Mouse (Mus musculus) embryo, embryonic 11 days (tissue): ENCODE results near the gene Dido1.
A peak's percentile ranks its signal among the peaks of the same experiment; 100 is the strongest.

Experiments
- DNase-seq: peaks from one replicate; pipeline ENCODE4 v3.0.0-alpha.2; 2015

The Dido1 gene

DNA sequence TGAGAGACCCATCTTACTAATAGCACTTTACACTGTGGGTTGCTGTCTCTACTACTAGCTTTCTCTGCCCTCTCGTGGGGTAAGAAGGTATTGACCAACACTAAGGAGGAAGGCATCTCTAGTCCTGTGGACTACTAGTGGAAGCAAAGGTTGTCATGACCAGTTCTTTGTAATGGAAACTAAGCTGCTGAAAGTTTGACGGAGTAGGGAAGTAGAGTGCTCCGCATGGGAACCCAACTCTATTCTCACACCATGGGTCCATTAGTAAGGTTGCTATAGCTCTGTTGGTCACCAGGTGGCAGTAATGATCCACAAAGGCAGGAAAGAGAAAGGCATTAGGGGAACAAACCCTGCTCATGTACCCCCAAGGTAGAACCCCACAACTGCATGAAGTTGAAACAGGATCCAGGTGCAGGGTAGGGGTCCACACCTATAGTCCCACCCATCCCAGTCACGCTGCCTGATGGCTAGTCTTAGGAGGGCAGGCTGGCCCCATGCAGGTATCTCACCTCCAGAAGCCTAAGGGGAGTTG, 31.1 kb downstream of the Dido1 start:
- DNase-seq, result peak; percentile 64

DNA sequence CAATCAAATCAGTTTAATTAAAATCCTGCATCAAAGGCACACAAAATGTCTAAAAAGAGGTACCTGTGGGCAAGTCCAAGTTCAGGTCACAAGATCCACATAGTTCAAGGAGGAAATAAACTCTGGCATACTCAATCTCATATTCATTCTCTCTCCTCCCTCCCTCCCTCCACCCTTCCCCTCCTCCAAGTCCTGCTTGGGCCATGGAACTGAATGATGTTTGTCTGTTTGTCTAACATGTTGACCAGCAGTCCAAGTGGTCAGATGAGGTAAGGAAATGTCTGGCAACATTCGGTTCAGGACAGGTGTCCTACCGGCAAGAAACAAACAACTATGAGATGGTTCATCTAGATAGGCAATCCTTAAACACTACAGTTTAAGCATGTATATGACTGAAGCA, 33.1 kb downstream of the Dido1 start:
- DNase-seq, result no peak

DNA sequence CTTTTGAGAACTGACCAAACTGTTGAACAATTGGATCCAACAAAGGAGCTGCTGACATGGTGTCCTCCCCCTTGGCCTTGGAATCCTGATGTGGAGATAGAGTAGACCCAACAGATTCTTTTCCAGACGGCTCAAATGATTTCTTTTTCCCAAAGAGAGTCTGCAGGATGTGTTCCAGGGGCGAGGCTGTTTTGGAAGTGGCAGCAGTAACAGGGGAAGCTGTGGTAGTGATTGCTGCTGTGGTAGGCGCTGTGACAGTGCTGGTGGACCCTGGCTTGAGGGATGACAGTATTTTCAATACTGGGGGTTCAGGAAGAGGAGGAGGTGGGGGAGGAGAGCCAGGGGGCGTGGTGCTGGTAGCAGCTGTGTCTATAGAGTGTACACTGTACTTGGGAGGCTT, 47.8 kb downstream of the Dido1 start:
- no peak for DNase-seq

DNA sequence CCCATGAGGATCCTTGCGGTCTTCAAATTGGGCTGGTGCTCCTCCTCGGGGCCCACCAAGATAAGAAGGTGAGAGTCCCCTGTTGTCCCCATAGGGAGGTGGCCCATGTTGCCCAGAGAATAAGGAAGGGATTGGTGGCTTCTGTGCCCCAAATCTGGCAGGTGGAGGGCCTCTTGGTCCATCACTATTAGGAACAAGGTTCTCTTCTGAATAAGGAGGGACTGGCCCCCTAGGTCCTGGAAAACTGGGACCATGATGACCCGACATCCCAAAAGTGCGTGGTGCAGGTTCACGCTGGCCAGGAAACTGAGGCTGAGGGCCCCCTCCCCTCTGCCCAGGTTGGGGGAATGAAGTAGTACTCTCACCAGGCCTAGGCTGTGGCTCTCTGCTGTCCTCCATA, 49.3 kb downstream of the Dido1 start:
- no peak for DNase-seq

DNA sequence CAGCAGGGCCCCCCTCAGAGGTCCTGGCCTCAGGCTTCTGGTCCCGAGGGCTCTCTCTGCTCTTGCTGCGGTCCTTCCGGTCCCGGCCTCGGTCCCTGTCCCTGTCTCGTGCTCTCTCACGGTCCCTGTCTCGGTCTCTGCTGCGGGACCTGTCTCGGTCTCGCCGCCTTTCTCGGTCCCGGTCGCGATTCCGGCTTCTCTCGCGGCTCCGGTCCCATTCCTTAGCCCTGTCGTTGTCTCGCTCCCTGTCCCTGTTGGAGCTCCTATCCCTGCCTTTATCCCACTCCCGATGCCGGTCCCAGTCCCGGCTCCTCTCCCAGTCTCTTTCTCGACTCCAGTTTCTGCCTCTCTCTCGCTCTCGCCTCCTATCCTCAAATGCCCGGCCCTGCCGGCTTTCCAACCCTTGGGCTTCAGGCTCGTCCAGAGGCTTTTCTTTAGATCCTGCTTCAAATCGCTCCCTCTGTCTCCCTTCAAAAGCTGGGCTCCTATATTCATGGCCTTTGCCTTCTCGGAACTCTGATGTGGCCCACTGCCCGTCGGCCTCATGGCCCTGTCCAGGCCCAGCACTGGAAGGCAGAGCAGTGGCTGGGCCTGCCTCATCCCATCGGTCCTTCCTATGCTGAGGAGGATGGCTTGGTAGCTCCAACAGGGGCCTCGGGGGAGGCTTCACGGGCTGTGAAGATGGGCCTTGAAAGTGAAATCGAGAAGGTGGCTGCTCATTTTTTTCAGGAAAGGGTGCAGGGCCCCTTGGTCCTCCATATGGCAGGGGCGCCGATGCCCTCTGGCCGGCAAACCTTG, 50.2 kb downstream of the Dido1 start:
- DNase-seq, result peak; percentile 36

DNA sequence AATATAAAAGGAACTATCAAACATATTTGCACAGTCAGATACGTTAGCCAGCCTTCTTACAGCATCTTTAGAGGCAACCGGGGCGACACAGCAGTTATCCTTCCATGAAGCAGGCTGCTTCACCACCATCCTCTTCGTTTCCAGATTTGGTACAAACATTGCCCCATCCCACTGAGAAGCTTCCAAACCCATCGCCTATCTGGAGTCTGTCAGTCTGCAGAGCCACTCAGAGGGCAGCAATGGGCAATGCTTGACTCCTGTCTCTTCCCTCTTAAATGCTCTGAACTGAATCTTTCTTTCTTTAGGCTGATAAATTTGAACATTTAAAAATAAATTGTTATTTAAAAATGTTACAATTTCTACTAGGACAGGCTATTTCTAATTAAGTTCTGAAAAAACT, 51.4 kb downstream of the Dido1 start:
- no peak for DNase-seq

DNA sequence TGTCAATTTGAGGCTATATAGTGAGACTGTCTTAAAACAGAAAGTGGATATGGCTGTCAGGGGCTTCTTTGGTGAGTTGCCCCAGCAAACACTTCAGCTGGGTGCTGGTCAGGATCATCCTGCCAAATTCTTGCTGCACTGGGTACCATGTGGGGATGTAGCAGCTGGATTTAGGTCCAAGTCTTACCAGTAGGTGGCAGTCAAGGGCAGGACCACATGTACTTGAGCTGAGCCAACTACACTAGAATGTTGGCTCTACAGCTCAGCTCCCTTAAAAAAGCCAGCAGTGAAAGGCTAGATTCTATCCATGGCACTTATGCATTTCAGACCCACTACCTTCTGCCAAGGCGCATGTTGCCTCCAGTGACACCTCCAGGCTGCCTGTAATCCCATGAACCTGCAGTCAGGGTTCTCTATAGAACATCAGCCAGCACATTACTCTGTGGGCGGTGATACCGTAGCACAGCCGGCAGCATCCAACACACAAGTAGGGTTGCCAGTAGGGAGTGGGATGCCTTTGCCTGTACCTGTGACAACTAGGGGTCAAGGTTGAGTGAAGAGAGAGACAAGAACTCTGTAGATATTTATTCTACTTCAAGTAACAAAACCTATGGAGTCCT, 52.3 kb downstream of the Dido1 start:
- DNase-seq, result peak; percentile 82

DNA sequence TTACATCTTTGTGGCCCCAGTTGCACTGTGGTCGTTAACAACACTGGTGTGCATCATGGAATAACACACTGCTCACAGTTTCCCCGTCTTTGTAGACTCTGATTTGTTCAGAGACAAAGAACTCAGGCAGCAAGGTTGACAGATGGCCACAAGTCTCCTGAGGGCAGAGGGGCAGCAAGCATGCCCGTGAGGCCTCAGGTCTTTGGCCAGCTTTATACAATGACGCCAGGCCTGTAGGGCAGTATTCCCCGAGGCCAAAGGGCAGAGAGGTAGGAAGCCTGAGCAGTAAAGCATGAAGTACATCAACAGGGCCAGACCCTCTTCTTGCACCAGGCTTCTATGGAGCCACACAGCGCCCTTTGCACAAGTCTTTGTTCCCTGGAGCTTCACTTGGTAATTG, 54.6 kb downstream of the Dido1 start:
- no peak for DNase-seq

DNA sequence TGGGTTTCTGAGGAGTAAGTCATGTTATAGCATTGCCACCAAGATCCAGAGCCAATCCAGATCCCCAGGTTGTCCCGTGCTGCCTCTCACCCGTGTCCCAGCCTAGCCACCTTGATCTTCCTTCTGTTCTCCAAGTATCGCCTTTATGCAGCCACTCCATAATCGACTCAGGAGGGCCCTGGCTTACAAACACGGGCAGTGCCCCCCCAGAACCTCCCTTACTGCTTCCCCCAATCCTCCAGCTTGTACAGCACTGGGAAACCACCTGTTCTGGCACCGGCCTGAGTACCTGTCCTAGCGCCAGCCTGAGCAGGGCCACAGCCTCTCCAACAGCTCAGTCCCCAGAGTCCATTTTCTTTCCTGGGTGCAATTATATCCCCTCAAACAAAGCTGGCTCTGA, 55.1 kb downstream of the Dido1 start:
- no peak for DNase-seq

DNA sequence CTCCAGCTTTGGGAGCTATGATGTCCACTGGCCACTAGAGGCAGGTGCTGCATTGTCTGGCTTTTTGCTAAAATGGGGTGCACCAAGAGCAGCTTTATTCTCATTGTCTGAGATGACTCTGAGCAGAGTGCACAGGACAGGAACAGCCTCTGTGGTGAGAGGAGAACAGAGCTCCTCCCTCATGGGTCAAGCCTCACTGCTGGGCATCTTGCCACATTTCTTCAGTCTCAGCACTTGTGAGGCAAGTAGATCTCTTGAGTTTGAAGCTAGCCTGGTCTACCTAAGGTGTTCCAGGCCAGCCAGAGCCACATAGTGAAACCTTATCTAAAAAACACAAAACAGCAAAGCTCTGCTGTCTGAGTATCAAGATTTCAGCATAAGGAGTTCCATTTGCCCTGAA, 63.0 kb downstream of the Dido1 start:
- DNase-seq, result no peak

DNA sequence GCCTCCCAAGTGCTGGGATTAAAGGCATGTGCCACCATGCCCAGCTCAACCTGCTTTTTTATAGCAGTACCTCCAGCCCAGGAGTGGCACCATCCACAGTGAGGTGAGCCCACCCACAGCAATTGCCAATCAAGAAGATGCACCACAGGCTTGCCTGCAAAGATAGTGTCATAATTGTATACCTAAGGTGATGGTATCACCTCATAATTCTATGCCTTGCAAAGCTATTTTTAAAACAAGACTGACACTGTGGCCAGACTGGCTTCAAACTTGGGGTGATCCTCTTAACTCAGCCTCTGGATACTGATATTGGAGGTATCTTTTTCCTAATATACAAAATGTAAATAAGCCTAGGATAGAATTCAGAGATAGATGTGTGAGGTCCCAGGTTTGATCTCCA, 66.2 kb downstream of the Dido1 start:
- no peak for DNase-seq

DNA sequence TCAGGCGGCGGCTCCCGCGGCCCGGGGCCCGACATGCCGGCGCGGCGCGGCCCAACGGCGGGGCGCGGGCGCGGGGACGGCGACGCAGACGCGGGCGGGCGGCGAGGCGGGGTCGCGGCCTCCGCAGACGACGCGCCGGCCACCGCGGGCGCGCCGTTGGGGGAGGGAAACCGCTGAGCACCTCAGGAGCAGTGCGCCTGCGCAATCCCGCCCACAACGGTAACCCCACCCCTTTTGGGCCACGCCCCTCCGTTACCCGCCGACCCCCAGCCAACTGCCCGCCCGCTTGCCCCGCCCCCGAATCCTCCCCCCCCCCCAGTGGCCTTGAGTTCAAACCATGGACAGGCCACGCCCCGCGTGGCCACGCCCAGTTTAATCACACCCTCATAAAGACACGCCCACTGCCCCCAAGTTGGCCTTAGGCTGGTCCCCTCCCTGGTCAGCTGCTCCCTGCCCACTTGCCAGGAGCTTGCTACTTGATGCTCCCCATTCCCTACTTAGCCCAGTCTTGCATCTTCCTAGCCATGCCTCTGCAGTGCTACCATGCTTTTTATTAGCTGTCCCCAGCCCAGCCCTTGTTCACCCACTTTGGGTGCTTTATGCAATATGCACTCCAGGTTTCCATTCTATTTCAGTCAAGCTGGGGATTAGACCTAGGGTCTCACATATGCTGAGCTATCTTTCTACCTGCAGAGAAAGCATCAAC, 67.1 kb downstream of the Dido1 start, which contains the start of gene Tcfl5:
Gene Tcfl5 (minus strand): TSS at position 154 of the 706 bp plus-strand sequence.
- peak; percentile 24 for DNase-seq

DNA sequence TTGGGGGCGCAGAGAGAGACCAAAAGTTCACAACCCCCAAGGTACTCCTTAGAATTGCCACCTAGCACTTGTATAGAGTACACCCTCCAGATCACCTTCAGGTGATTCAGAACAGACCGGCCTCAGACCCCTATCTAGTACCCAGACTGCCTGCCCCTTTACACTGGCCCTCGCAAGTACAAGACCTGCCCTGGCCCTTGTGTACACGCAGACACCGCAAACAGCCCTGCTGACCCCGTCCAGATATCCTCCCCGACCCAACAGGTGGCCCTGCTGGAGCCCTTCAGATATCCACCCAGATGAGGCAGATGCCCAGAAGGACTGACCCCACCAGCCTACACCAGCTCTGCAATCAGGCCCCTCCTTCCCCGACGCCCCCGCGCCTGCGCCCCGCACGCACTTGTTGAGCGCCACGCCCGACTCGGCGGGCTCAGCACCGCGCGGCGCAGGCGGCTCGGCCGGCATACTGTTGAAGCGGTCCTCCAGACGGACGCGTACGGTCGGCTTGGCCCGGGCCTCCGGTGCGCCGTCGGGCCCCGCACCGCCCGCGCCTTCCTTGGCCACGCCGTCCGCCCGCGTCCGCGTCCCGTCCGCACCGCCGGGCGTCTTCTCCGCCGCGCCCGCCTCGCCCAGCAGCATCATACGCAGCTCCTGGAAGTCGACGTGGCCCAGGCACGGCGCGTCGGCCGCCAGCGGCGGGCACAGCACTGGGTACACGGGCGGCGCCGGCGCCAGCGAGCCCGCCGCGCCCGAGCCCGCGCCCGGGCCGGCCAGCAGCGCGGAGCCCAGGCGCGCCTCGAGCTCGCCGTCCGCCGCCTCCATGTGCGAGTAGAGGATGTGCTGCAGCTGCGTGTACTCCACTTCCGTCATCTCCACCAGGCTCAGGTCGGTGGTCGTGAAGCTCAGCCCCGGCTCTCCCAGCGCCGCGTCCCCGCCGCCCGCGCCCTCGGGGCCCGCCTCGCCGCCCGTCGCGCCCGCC, 67.9 kb downstream of the Dido1 start:
- DNase-seq, result peak; percentile 25

DNA sequence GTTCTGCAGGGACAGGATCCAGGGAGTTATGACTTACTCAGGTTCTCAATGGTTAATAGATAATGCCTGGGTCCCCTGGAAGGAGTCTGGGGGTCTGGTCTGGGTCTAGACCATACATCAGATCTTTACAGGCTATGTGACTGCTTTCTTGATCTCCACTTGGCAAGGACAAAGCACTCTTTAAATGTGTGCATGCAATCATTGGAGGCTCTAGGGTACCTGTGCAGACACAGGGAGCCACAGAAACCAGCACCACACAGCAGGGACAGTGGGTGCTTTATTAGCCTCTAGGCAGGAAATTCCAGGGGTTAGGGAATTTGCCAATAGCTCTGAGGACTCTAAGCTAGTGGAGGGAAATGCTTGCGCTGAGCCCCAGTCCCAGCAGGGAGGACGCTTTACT, 97.9 kb downstream of the Dido1 start:
- DNase-seq, result no peak

DNA sequence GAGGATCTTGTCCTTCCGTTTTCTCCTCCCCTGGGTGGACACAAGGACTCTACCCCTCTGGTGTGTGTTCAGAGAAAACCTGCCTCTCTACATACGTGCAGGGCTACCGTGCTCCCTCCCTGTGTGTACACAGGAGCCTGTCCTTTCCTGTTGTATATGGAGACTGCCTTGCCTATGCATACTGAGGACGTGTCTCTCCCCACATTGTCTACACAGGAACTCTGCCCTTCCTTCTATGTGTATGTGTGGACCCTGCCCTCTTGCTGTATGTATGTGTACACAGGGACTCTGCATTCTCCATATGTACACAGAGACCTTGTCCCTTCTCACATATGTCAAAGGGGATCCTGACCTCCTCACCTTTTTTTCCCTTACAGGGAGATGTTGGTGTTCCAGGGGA, 99.5 kb downstream of the Dido1 start:
- DNase-seq, result no peak
